8 mouse cellular contexts compared by ENCODE assay signal in genomic region chr3:21935571-21936261, GRCm38 (mm10).
DNase-seq lines count a peak whose midpoint lies in the region; ATAC-seq and TF ChIP-seq lines count a peak whose summit lies in the region.

No protein-coding gene starts in this region.

- peak overlapping the region; percentile 57 for H3K4me3 ChIP-seq in bone marrow macrophage, adult 2 months (ENCODE audit: insufficient read depth, low read length)
- peak overlapping the region; percentile 42 for H3K4me3 ChIP-seq in heart, embryonic 13.5 days
- H3K4me3 ChIP-seq in liver, embryonic 12.5 days = peak overlapping the region; percentile 46
- peak overlapping the region; percentile 35 for H3K4me3 ChIP-seq in stomach, embryonic 15.5 days (replicated peaks)

- no peaks in the 10 kb centered on the region for H3K36me3 ChIP-seq in heart, embryonic 13.5 days
- no peaks in the 10 kb centered on the region for H3K36me3 ChIP-seq in liver, embryonic 12.5 days
- no peaks in the 10 kb centered on the region for H3K36me3 ChIP-seq in stomach, embryonic 15.5 days

- WGBS in heart, embryonic 13.5 days = under 1% methylated on average over 24 of the region's 24 CpGs
- under 1% methylated on average over 24 of the region's 24 CpGs for WGBS in liver, embryonic 12.5 days (ENCODE audit: insufficient replicate concordance)
- WGBS in stomach, embryonic 15.5 days = under 1% methylated on average over 23 of the region's 24 CpGs

- peaks cover 29% of the 10 kb centered on the region for H3K4me1 ChIP-seq in bone marrow macrophage, adult 2 months (ENCODE audit: control insufficient read depth, insufficient read depth, low read length)
- H3K4me1 ChIP-seq in heart, embryonic 13.5 days = peaks cover 40% of the 10 kb centered on the region
- peaks cover 49% of the 10 kb centered on the region for H3K4me1 ChIP-seq in liver, embryonic 12.5 days
- H3K4me1 ChIP-seq in stomach, embryonic 15.5 days = peaks cover 24% of the 10 kb centered on the region

- no peaks in the 10 kb centered on the region for H3K27me3 ChIP-seq in heart, embryonic 13.5 days (replicated peaks)
- H3K27me3 ChIP-seq in liver, embryonic 12.5 days (replicated peaks) = no peaks in the 10 kb centered on the region
- H3K27me3 ChIP-seq in stomach, embryonic 15.5 days (replicated peaks) = no peaks in the 10 kb centered on the region

- no peaks in the 10 kb centered on the region for H3K9me3 ChIP-seq in heart, embryonic 13.5 days
- no peaks in the 10 kb centered on the region for H3K9me3 ChIP-seq in liver, embryonic 12.5 days (replicated peaks)
- no peaks in the 10 kb centered on the region for H3K9me3 ChIP-seq in stomach, embryonic 15.5 days

- TF ChIP-seq POLR2A in bone marrow macrophage, adult 2 months (IDR thresholded peaks at IDR 0.05; ENCODE audit: borderline replicate concordance, low read depth, low read length) = no peak

- no peak for TF ChIP-seq CTCF in bone marrow macrophage, adult 2 months (IDR thresholded peaks at IDR 0.05; ENCODE audit: low read depth, low read length)

- H3K4me2 ChIP-seq in heart, embryonic 13.5 days = peak overlapping the region; percentile 70
- H3K4me2 ChIP-seq in liver, embryonic 12.5 days = peak overlapping the region; percentile 67
- peak overlapping the region; percentile 63 for H3K4me2 ChIP-seq in stomach, embryonic 15.5 days

- DNase-seq in B cell, adult 2 months = peak; percentile 94
- peak; percentile 99 for DNase-seq in kidney, postnatal 10 days
- peak; percentile 87 to 91 for DNase-seq in natural killer cell, adult 2 months (ENCODE audit: low spot score in 2 of 2)

- ATAC-seq in erythroid progenitor cell, adult 5-6 weeks (replicated peaks; ENCODE audit: low FRiP score, poor library complexity, severe bottlenecking) = peak; percentile 68
- peak; percentile 87 for ATAC-seq in heart, embryonic 13.5 days (ENCODE audit: extremely low read depth, insufficient number of reproducible peaks, low FRiP score, low TSS enrichment)
- peak; percentile 87 for ATAC-seq in liver, embryonic 12.5 days
- ATAC-seq in stomach, embryonic 15.5 days (ENCODE audit: insufficient read depth, low FRiP score, low read depth) = peak; percentile 93

- peak overlapping the region; percentile 73 for H3K9ac ChIP-seq in heart, embryonic 13.5 days
- peak overlapping the region; percentile 25 for H3K9ac ChIP-seq in liver, embryonic 12.5 days
- H3K9ac ChIP-seq in stomach, embryonic 15.5 days = no peak overlapping the region

- H3K27ac ChIP-seq in bone marrow macrophage, adult 2 months (ENCODE audit: insufficient read depth, low read depth, low read length) = peak overlapping the region; percentile 88
- peak overlapping the region; percentile 84 for H3K27ac ChIP-seq in heart, embryonic 13.5 days (replicated peaks)
- H3K27ac ChIP-seq in liver, embryonic 12.5 days = peak overlapping the region; percentile 66
- H3K27ac ChIP-seq in stomach, embryonic 15.5 days = peak overlapping the region; percentile 91

Comparison
In these comparisons a context has a peak if more than half of its experiments do, and no peak if none do; other contexts are left out.
1. Peak in every context shown above with its lines: DNase-seq, ATAC-seq, H3K4me3 ChIP-seq and H3K27ac ChIP-seq.